Mouse (Mus musculus) liver, adult 2 months (tissue): ENCODE data around the gene Ceacam1.

Experiments
- CTCF ChIP-seq: fragments of 200-500 bp; IDR thresholded peaks from 2 replicates; pipeline ENCODE4 v1.5.1; 2011; ENCODE audit warnings: low read depth, low read length, control low read depth
- POLR2A ChIP-seq: fragments of 200-500 bp; IDR thresholded peaks from 2 replicates; pipeline ENCODE4 v1.6.1; 2011; ENCODE audit warnings: low read length, control low read depth; ENCODE audit not compliant: insufficient read depth; ENCODE audit errors: extremely low read depth

- TF ChIP-seq CTCF (no peak), POLR2A (no peak)
Measured at GRCm38 (mm10) chr7:25412833-25413441, 64.5 kb downstream of the Ceacam1 start, which contains the start of gene Cxcl17.
